Mouse (Mus musculus) frontal cortex, adult 2 months (tissue): ENCODE measurements around the gene Gm7030. TPM values are rescaled to one million over a fixed set of nuclear protein-coding genes. Genes with fewer than 3 reads are reported as not detected.
"Not testable (repeated sequence)": the region's sequence is repeated elsewhere in the genome, so short reads cannot be mapped to it uniquely, and the experiment has no call there.

Experiments used
- DNase-seq, 2 experiments: peaks; one replicate each; pipeline ENCODE4 v3.0.0; 2022; ENCODE audit warnings: low spot score in 1 of 2; ENCODE audit errors: extremely low spot score in 1 of 2
- polyA plus RNA-seq: library from polyadenylated mRNA; depleted of rRNA; stranded (reverse); fragments of >200 nt; gene quantifications from 2 replicates; pipeline ENCODE4 v1.2.3, GENCODE M21; 2012

The Gm7030 gene
- polyA plus RNA-seq, 1 experiment: not detected

GRCm38 (mm10) chr17:36136299-36136848 is 7.1 kb upstream of the Gm7030 start:
- DNase-seq: not testable (repeated sequence)

- not testable (repeated sequence) for DNase-seq
Measured at GRCm38 (mm10) chr17:36135421-36136231, 6.4 kb upstream of the Gm7030 start.

GRCm38 (mm10) chr17:36131516-36132265 is 2.5 kb upstream of the Gm7030 start:
- no peak for DNase-seq

GRCm38 (mm10) chr17:36128525-36128924 is 700 bp downstream of the Gm7030 start:
- not testable (repeated sequence) for DNase-seq

- not testable (repeated sequence) for DNase-seq
Measured at GRCm38 (mm10) chr17:36124111-36124510, 5.1 kb downstream of the Gm7030 start.

- peak in 1 of 2 experiments; percentile 57 for DNase-seq
Measured at GRCm38 (mm10) chr17:36121352-36122020, 7.7 kb downstream of the Gm7030 start, which contains the start of gene Gm19684. TSS of gene Gm19684 (plus strand) at chr17:36121678.

GRCm38 (mm10) chr17:36120839-36121238 is 8.4 kb downstream of the Gm7030 start:
- DNase-seq: not testable (repeated sequence)

GRCm38 (mm10) chr17:36116545-36116944 is 12.7 kb downstream of the Gm7030 start:
- DNase-seq: not testable (repeated sequence)

- DNase-seq: peak in 1 of 2 experiments; percentile 35
Measured at GRCm38 (mm10) chr17:36113979-36114593, 15.1 kb downstream of the Gm7030 start.

GRCm38 (mm10) chr17:36111510-36111868 is 17.7 kb downstream of the Gm7030 start:
- DNase-seq: peak in 1 of 2 experiments; percentile 51

- peak in 1 of 2 experiments; percentile 13 for DNase-seq
Measured at GRCm38 (mm10) chr17:36110641-36111509, 18.4 kb downstream of the Gm7030 start.

- not testable (repeated sequence) for DNase-seq
Measured at GRCm38 (mm10) chr17:36110129-36110528, 19.1 kb downstream of the Gm7030 start.

- not testable (repeated sequence) for DNase-seq
Measured at GRCm38 (mm10) chr17:36102091-36102490, 27.1 kb downstream of the Gm7030 start.

- not testable (repeated sequence) for DNase-seq
Measured at GRCm38 (mm10) chr17:36099603-36100002, 29.6 kb downstream of the Gm7030 start.

- DNase-seq: no peak
Measured at GRCm38 (mm10) chr17:36093936-36094335, 35.3 kb downstream of the Gm7030 start.

- DNase-seq: not testable (repeated sequence)
Measured at GRCm38 (mm10) chr17:36092520-36092919, 36.7 kb downstream of the Gm7030 start.

- DNase-seq: not testable (repeated sequence)
Measured at GRCm38 (mm10) chr17:36091933-36092332, 37.3 kb downstream of the Gm7030 start.

- not testable (repeated sequence) for DNase-seq
Measured at GRCm38 (mm10) chr17:36085976-36086375, 43.2 kb downstream of the Gm7030 start.

GRCm38 (mm10) chr17:36083870-36084451 is 45.3 kb downstream of the Gm7030 start:
- no peak for DNase-seq
